Mouse (Mus musculus): ENCODE measurements at regions not wholly inside any gene's neighbourhood (a gene's known extent, or its start where the extent isn't known, plus 50 kb on each side); places are given as distances from the start of the nearest gene placed in this dataset.

GRCm38 (mm10) chr1:186263196-186263595, 146.1 kb upstream of the Lyplal1 start:
- WGBS = 77% methylated on average over 3 of the region's 3 CpGs
- ATAC-seq = no peak

GRCm38 (mm10) chr1:186262040-186262439, 144.9 kb upstream of the Lyplal1 start:
- Histone ChIP-seq H3K4me1 (ENCODE audit: control insufficient read depth, insufficient read depth, low read length) (peaks cover 9% of the 10 kb centered on the region; the same call in 1 of the 2 replicates), H3K9me3 (replicated peaks; ENCODE audit: control insufficient read depth, low read length) (no peaks in the 10 kb centered on the region), H3K4me2 (ENCODE audit: low read length) (no peak overlapping the region), H3K9ac (ENCODE audit: low read length) (no peak overlapping the region), H3K36me3 (ENCODE audit: control insufficient read depth, insufficient read depth, low read length) (no peaks in the 10 kb centered on the region), H3K4me3 (ENCODE audit: low read depth, low read length) (no peak overlapping the region), H3K27ac (ENCODE audit: low read depth, low read length) (no peak overlapping the region), H3K27me3 (replicated peaks; ENCODE audit: control insufficient read depth, insufficient read depth, low read length) (no peaks in the 10 kb centered on the region)
- DNase-seq (ENCODE audit: low spot score) (no peak), ATAC-seq (no peak)
- 87% methylated on average over 6 of the region's 6 CpGs for WGBS

More at GRCm38 (mm10) chr1:186263196-186263595, 146.1 kb upstream of the Lyplal1 start:
- H3K9ac ChIP-seq (ENCODE audit: low read length) = no peak overlapping the region
- H3K4me3 ChIP-seq (ENCODE audit: low read depth, low read length) = no peak overlapping the region
- H3K27ac ChIP-seq (ENCODE audit: low read depth, low read length) = no peak overlapping the region
- peaks cover 9% of the 10 kb centered on the region; the same call in 1 of the 2 replicates for H3K4me1 ChIP-seq (ENCODE audit: control insufficient read depth, insufficient read depth, low read length)
- H3K36me3 ChIP-seq (ENCODE audit: control insufficient read depth, insufficient read depth, low read length) = no peaks in the 10 kb centered on the region
- H3K27me3 ChIP-seq (replicated peaks; ENCODE audit: control insufficient read depth, insufficient read depth, low read length) = no peaks in the 10 kb centered on the region
- H3K4me2 ChIP-seq (ENCODE audit: low read length) = no peak overlapping the region
- H3K9me3 ChIP-seq (replicated peaks; ENCODE audit: control insufficient read depth, low read length) = no peaks in the 10 kb centered on the region
- no peak for DNase-seq (ENCODE audit: low spot score)

GRCm38 (mm10) chr1:186261326-186261833, 144.3 kb upstream of the Lyplal1 start:
- H3K9me3 ChIP-seq (replicated peaks; ENCODE audit: control insufficient read depth, low read length) = no peaks in the 10 kb centered on the region
- peaks cover 9% of the 10 kb centered on the region; the same call in 1 of the 2 replicates for H3K4me1 ChIP-seq (ENCODE audit: control insufficient read depth, insufficient read depth, low read length)
- WGBS = 35% methylated on average over 4 of the region's 4 CpGs
- no peak overlapping the region for H3K4me3 ChIP-seq (ENCODE audit: low read depth, low read length)
- H3K36me3 ChIP-seq (ENCODE audit: control insufficient read depth, insufficient read depth, low read length) = no peaks in the 10 kb centered on the region
- DNase-seq (ENCODE audit: low spot score) (peak; percentile 48), ATAC-seq (peak; percentile 29; the same call in 1 of the 2 replicates)
- H3K4me2 ChIP-seq (ENCODE audit: low read length) = no peak overlapping the region
- no peaks in the 10 kb centered on the region for H3K27me3 ChIP-seq (replicated peaks; ENCODE audit: control insufficient read depth, insufficient read depth, low read length)
- no peak overlapping the region for H3K9ac ChIP-seq (ENCODE audit: low read length)
- H3K27ac ChIP-seq (ENCODE audit: low read depth, low read length) = no peak overlapping the region

GRCm38 (mm10) chr1:186257611-186258010, 140.5 kb upstream of the Lyplal1 start:
- H3K4me2 ChIP-seq (ENCODE audit: low read length) = no peak overlapping the region
- ATAC-seq (no peak), DNase-seq (ENCODE audit: low spot score) (no peak)
- H3K9me3 ChIP-seq (replicated peaks; ENCODE audit: control insufficient read depth, low read length) = no peaks in the 10 kb centered on the region
- no peaks in the 10 kb centered on the region for H3K27me3 ChIP-seq (replicated peaks; ENCODE audit: control insufficient read depth, insufficient read depth, low read length)
- no peaks in the 10 kb centered on the region for H3K36me3 ChIP-seq (ENCODE audit: control insufficient read depth, insufficient read depth, low read length)
- H3K4me3 ChIP-seq (ENCODE audit: low read depth, low read length) = no peak overlapping the region
- peaks cover 3% of the 10 kb centered on the region; the same call in 1 of the 2 replicates for H3K4me1 ChIP-seq (ENCODE audit: control insufficient read depth, insufficient read depth, low read length)
- no peak overlapping the region for H3K9ac ChIP-seq (ENCODE audit: low read length)
- H3K27ac ChIP-seq (ENCODE audit: low read depth, low read length) = no peak overlapping the region
- 8% methylated on average over 1 of the region's 1 CpGs for WGBS

- ATAC-seq (no peak), DNase-seq (ENCODE audit: low spot score) (no peak)
- Histone ChIP-seq H3K36me3 (ENCODE audit: control insufficient read depth, insufficient read depth, low read length) (no peaks in the 10 kb centered on the region), H3K27me3 (replicated peaks; ENCODE audit: control insufficient read depth, insufficient read depth, low read length) (no peaks in the 10 kb centered on the region), H3K4me1 (ENCODE audit: control insufficient read depth, insufficient read depth, low read length) (no peaks in the 10 kb centered on the region), H3K27ac (ENCODE audit: low read depth, low read length) (no peak overlapping the region), H3K4me3 (ENCODE audit: low read depth, low read length) (no peak overlapping the region), H3K4me2 (ENCODE audit: low read length) (no peak overlapping the region), H3K9me3 (replicated peaks; ENCODE audit: control insufficient read depth, low read length) (no peaks in the 10 kb centered on the region), H3K9ac (ENCODE audit: low read length) (no peak overlapping the region)
- 58% methylated on average over 8 of the region's 8 CpGs for WGBS
These were observed 138.5 kb upstream of the Lyplal1 start for GRCm38 (mm10) chr1:186255476-186256080.

GRCm38 (mm10) chr1:186254500-186254899, 137.4 kb upstream of the Lyplal1 start:
- Histone ChIP-seq H3K4me2 (ENCODE audit: low read length) (no peak overlapping the region), H3K4me3 (ENCODE audit: low read depth, low read length) (no peak overlapping the region), H3K4me1 (ENCODE audit: control insufficient read depth, insufficient read depth, low read length) (0 out of 2 replicates have a peak, but pooled peaks cover 5% of the 10 kb centered on the region), H3K9me3 (replicated peaks; ENCODE audit: control insufficient read depth, low read length) (no peaks in the 10 kb centered on the region), H3K27me3 (replicated peaks; ENCODE audit: control insufficient read depth, insufficient read depth, low read length) (no peaks in the 10 kb centered on the region), H3K36me3 (ENCODE audit: control insufficient read depth, insufficient read depth, low read length) (no peaks in the 10 kb centered on the region), H3K27ac (ENCODE audit: low read depth, low read length) (no peak overlapping the region), H3K9ac (ENCODE audit: low read length) (no peak overlapping the region)
- WGBS = 78% methylated on average over 3 of the region's 3 CpGs
- ATAC-seq (no peak), DNase-seq (ENCODE audit: low spot score) (no peak)

GRCm38 (mm10) chr1:186252551-186252950, 135.4 kb upstream of the Lyplal1 start:
- no peak overlapping the region for H3K9ac ChIP-seq (ENCODE audit: low read length)
- H3K9me3 ChIP-seq (replicated peaks; ENCODE audit: control insufficient read depth, low read length) = no peaks in the 10 kb centered on the region
- no peak overlapping the region for H3K4me2 ChIP-seq (ENCODE audit: low read length)
- H3K27me3 ChIP-seq (replicated peaks; ENCODE audit: control insufficient read depth, insufficient read depth, low read length) = no peaks in the 10 kb centered on the region
- H3K4me1 ChIP-seq (ENCODE audit: control insufficient read depth, insufficient read depth, low read length) = 0 out of 2 replicates have a peak, but pooled peaks cover 5% of the 10 kb centered on the region
- WGBS = 71% methylated on average over 4 of the region's 4 CpGs
- no peak overlapping the region for H3K27ac ChIP-seq (ENCODE audit: low read depth, low read length)
- H3K4me3 ChIP-seq (ENCODE audit: low read depth, low read length) = no peak overlapping the region
- DNase-seq (ENCODE audit: low spot score) (no peak), ATAC-seq (no peak)
- no peaks in the 10 kb centered on the region for H3K36me3 ChIP-seq (ENCODE audit: control insufficient read depth, insufficient read depth, low read length)

- peak; percentile 77 for DNase-seq (ENCODE audit: low spot score)
- peak; percentile 58; the same call in 1 of the 2 replicates for ATAC-seq
- Histone ChIP-seq H3K27me3 (replicated peaks; ENCODE audit: control insufficient read depth, insufficient read depth, low read length) (no peaks in the 10 kb centered on the region), H3K4me2 (ENCODE audit: low read length) (no peak overlapping the region), H3K4me1 (ENCODE audit: control insufficient read depth, insufficient read depth, low read length) (0 out of 2 replicates have a peak, but pooled peaks cover 5% of the 10 kb centered on the region), H3K9me3 (replicated peaks; ENCODE audit: control insufficient read depth, low read length) (no peaks in the 10 kb centered on the region), H3K36me3 (ENCODE audit: control insufficient read depth, insufficient read depth, low read length) (no peaks in the 10 kb centered on the region), H3K27ac (ENCODE audit: low read depth, low read length) (no peak overlapping the region; the same call in 1 of the 2 replicates), H3K4me3 (ENCODE audit: low read depth, low read length) (no peak overlapping the region), H3K9ac (ENCODE audit: low read length) (no peak overlapping the region)
- WGBS = 14% methylated on average over 4 of the region's 4 CpGs
These were observed 133.2 kb upstream of the Lyplal1 start for GRCm38 (mm10) chr1:186250316-186250715.

GRCm38 (mm10) chr1:186249214-186249613, 132.1 kb upstream of the Lyplal1 start:
- Histone ChIP-seq H3K9ac (ENCODE audit: low read length) (no peak overlapping the region), H3K36me3 (ENCODE audit: control insufficient read depth, insufficient read depth, low read length) (no peaks in the 10 kb centered on the region), H3K9me3 (replicated peaks; ENCODE audit: control insufficient read depth, low read length) (no peaks in the 10 kb centered on the region), H3K4me3 (ENCODE audit: low read depth, low read length) (no peak overlapping the region), H3K4me2 (ENCODE audit: low read length) (no peak overlapping the region), H3K4me1 (ENCODE audit: control insufficient read depth, insufficient read depth, low read length) (0 out of 2 replicates have a peak, but pooled peaks cover 5% of the 10 kb centered on the region), H3K27me3 (replicated peaks; ENCODE audit: control insufficient read depth, insufficient read depth, low read length) (no peaks in the 10 kb centered on the region), H3K27ac (ENCODE audit: low read depth, low read length) (no peak overlapping the region)
- WGBS = 80% methylated on average over 4 of the region's 4 CpGs
- DNase-seq (ENCODE audit: low spot score) (peak; percentile 24), ATAC-seq (no peak; the same call in 1 of the 2 replicates)

Data from forebrain, embryonic 14.5 days (tissue).